Mouse (Mus musculus): ENCODE measurements around the gene Peli2.

GRCm38 (mm10) chr14:48130761-48131575 lies 10.3 kb downstream of the Peli2 start:
- TF ChIP-seq POLR2A (IDR thresholded peaks at IDR 0.05; ENCODE audit: borderline replicate concordance, control insufficient read depth, low read depth, low read length): no peak
- no peak for TF ChIP-seq CTCF (IDR thresholded peaks at IDR 0.05; ENCODE audit: control insufficient read depth, insufficient read depth, low read length)

All from bone marrow, adult 2 months (tissue).